Mouse (Mus musculus): ENCODE results near the gene Nrap. TPM values are rescaled to one million over a fixed set of nuclear protein-coding genes. Genes with fewer than 3 reads are reported as not detected.

Gene Nrap
- polyA plus RNA-seq, 1 experiment from 2014 or later, result 1.1 TPM

DNA sequence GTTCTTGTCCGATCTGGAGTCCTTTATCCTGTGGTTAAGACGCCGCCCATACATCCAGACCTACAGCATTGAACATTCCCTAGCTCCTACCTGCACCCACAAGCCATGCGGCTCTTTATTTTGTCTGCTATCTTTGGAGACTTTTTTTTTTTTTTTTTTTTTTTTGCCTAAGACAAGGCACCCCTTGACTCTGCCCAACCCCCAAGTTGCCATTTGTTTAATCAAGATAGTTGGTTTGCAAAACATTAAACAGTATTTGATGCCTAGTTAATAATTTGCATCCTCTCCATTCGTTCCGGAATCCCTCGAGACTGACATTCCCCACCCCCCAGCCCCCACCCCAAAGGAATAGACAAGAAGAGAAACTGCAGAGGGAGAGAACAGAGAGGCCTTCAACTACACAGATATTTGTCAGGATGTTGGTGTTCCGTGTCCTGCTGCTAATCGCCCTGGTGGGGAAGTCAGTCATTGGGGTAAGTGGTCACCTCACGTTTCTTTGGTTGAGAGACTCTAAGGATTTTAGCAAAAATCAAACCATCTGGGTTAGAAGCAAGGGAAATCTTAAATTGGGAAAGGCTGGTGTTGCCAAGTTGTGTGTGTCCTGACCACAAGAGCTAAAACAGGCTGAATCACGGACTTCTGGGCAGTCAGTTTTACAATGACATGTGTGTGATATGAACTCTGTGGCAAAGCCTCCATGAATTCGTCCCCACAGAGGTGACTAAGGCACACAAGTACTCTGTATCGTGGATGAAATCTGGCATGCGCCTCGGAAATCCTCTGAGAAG, 102.1 kb downstream of the Nrap start:
- Histone ChIP-seq H3K27me3 (no peaks in the 10 kb centered on the region; the same call in 1 of the 2 replicates), H3K4me1 (peaks cover 31% of the 10 kb centered on the region), H3K9me3 (no peaks in the 10 kb centered on the region), H3K36me3 (no peaks in the 10 kb centered on the region), H3K9ac (no peak overlapping the region), H3K4me3 (no peak overlapping the region), H3K27ac (no peak overlapping the region), H3K4me2 (replicated peaks) (no peak overlapping the region)
- ATAC-seq (ENCODE audit: low FRiP score, low read depth), result no peak
- 83% methylated on average over 15 of the region's 15 CpGs for WGBS

GRCm38 (mm10) chr19:56286866-56287265, 103.0 kb downstream of the Nrap start, which contains the start of gene Habp2:
Gene Habp2 (plus strand): TSS chr19:56287137.
- 79% methylated on average over 7 of the region's 7 CpGs for WGBS
- no peaks in the 10 kb centered on the region; the same call in 1 of the 2 replicates for H3K27me3 ChIP-seq
- H3K9ac ChIP-seq, result no peak within 1 kb of the TSS
- no peak within 1 kb of the TSS for H3K4me3 ChIP-seq
- H3K36me3 ChIP-seq, result no peaks in the 10 kb centered on the region
- no peak within 1 kb of the TSS for H3K4me2 ChIP-seq (replicated peaks)
- no peak within 1 kb of the TSS for H3K27ac ChIP-seq
- no peaks in the 10 kb centered on the region for H3K9me3 ChIP-seq
- no peak for ATAC-seq (ENCODE audit: low FRiP score, low read depth)
- peaks cover 22% of the 10 kb centered on the region for H3K4me1 ChIP-seq

DNA sequence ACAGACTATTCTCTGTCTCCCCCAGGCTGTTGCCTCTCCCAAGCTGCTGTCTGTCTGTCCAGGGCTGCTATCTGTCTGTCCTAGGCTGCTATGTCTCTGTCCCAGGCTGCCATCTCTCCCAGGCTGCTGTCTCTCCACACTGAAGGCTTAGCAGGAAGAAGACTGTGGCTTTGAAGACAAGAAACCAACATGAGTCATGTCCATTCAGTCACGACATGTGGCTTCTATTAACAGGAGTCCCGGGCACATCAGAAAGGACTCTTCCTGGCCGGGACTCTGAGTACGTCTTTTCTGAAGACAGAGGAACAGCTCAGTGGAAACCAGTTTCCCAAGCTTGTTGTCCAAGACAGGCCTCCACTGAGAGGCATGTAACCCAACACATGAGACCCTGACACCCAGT, 104.6 kb downstream of the Nrap start:
- Histone ChIP-seq H3K4me1 (peaks cover 8% of the 10 kb centered on the region; the same call in 1 of the 2 replicates), H3K36me3 (no peaks in the 10 kb centered on the region), H3K4me3 (no peak overlapping the region), H3K27ac (no peak overlapping the region), H3K27me3 (no peaks in the 10 kb centered on the region; the same call in 1 of the 2 replicates), H3K9ac (no peak overlapping the region), H3K9me3 (no peaks in the 10 kb centered on the region), H3K4me2 (replicated peaks) (no peak overlapping the region)
- WGBS, result 17% methylated on average over 4 of the region's 4 CpGs
- ATAC-seq (ENCODE audit: low FRiP score, low read depth), result no peak

- Histone ChIP-seq H3K27ac (no peak overlapping the region), H3K27me3 (peaks cover 12% of the 10 kb centered on the region; the same call in 1 of the 2 replicates), H3K4me2 (replicated peaks) (no peak overlapping the region), H3K9ac (no peak overlapping the region), H3K36me3 (no peaks in the 10 kb centered on the region), H3K4me3 (no peak overlapping the region), H3K9me3 (no peaks in the 10 kb centered on the region), H3K4me1 (no peaks in the 10 kb centered on the region)
- WGBS, result 82% methylated on average over 11 of the region's 11 CpGs
- no peak for ATAC-seq (ENCODE audit: low FRiP score, low read depth)
These were observed 111.5 kb downstream of the Nrap start for GRCm38 (mm10) chr19:56278366-56278765.

DNA sequence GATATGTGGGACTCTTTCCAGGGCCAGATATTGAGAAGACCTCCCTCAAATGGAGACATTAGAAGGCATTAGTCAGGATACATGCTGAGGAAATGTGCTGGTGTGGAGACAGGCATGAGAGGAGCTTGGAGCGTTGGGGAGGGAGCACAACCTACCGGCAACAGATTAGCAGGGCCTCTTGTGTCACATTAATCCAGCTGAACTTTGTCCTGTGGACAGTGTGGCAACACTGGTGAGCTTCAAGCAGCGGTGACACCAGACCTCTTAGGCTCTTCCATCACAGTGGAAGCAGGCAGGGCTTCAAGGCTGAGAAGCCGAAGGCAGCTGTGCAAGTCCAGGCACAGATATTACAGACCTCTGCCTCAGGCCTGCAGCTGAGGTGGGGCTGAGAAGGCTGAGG, 111.9 kb downstream of the Nrap start:
- no peaks in the 10 kb centered on the region for H3K9me3 ChIP-seq

GRCm38 (mm10) chr19:56277140-56277804, 112.6 kb downstream of the Nrap start:
- Histone ChIP-seq H3K27ac (no peak overlapping the region), H3K4me2 (replicated peaks) (no peak overlapping the region), H3K4me1 (no peaks in the 10 kb centered on the region), H3K9ac (no peak overlapping the region), H3K9me3 (no peaks in the 10 kb centered on the region), H3K36me3 (no peaks in the 10 kb centered on the region), H3K27me3 (peaks cover 12% of the 10 kb centered on the region; the same call in 1 of the 2 replicates), H3K4me3 (no peak overlapping the region)
- ATAC-seq (ENCODE audit: low FRiP score, low read depth), result no peak
- WGBS, result 59% methylated on average over 3 of the region's 3 CpGs

More for the DNA sequence above, 111.9 kb downstream of the Nrap start:
- H3K9ac ChIP-seq, result no peak overlapping the region
- ATAC-seq (ENCODE audit: low FRiP score, low read depth), result no peak
- H3K4me2 ChIP-seq (replicated peaks), result no peak overlapping the region
- H3K4me3 ChIP-seq, result no peak overlapping the region
- H3K36me3 ChIP-seq, result no peaks in the 10 kb centered on the region
- H3K27ac ChIP-seq, result no peak overlapping the region
- 74% methylated on average over 4 of the region's 4 CpGs for WGBS
- H3K27me3 ChIP-seq, result peaks cover 12% of the 10 kb centered on the region; the same call in 1 of the 2 replicates
- no peaks in the 10 kb centered on the region for H3K4me1 ChIP-seq

DNA sequence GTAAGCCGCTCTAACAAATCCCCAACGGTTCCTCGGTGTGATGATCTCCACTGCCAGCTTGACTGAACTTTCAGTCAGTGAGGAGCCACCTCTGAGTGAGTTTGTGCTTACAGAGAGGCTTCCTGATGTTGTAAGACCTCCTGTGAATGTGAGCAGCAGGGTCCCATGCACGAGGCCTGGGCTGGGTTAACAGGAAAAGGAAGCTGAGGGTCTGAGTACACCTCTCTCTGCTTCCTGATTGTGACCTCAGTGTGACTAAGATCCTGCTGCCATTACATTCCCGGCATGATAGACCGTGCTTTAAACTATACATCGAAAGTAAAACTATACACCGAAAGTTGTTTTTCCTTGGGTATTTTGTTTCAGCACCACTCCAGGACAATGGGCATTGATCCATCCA, 117.8 kb downstream of the Nrap start:
- Histone ChIP-seq H3K9ac (no peak overlapping the region), H3K27me3 (peaks cover 5% of the 10 kb centered on the region; the same call in 1 of the 2 replicates), H3K4me3 (no peak overlapping the region), H3K9me3 (no peaks in the 10 kb centered on the region), H3K36me3 (no peaks in the 10 kb centered on the region), H3K4me1 (no peaks in the 10 kb centered on the region), H3K27ac (no peak overlapping the region), H3K4me2 (replicated peaks) (no peak overlapping the region)
- WGBS, result 88% methylated on average over 8 of the region's 8 CpGs
- ATAC-seq (ENCODE audit: low FRiP score, low read depth), result no peak

Other genes with a start within 250 kb of the Nrap start
- gene Habp2, start 102.9 kb downstream of the Nrap start, polyA plus RNA-seq (2015; fragmentation: Nextera tagmentation; extraction: Ambion mirVana), result 0.10 and 0.23 TPM in 2 replicates
- gene Casp7, start 7.1 kb upstream of the Nrap start, polyA plus RNA-seq (2015; fragmentation: Nextera tagmentation; extraction: Ambion mirVana), result 29.3 and 30.1 TPM in 2 replicates
- gene Plekhs1, start 71.6 kb upstream of the Nrap start, polyA plus RNA-seq (2015; fragmentation: Nextera tagmentation; extraction: Ambion mirVana), result 0.08 and 0.14 TPM in 2 replicates
- gene Dclre1a, start 158.2 kb upstream of the Nrap start, polyA plus RNA-seq (2015; fragmentation: Nextera tagmentation; extraction: Ambion mirVana), result 19.5 and 22.1 TPM in 2 replicates
- 14.2 and 14.4 TPM in 2 replicates for gene Nhlrc2, start 158.2 kb upstream of the Nrap start, polyA plus RNA-seq (2015; fragmentation: Nextera tagmentation; extraction: Ambion mirVana)

Measured in limb, embryonic 13.5 days (tissue).